Mouse (Mus musculus) forebrain, embryonic 16.5 days (tissue): ENCODE data around the gene Snrpg. TPM values are rescaled to one million over a fixed set of nuclear protein-coding genes. Genes with fewer than 3 reads are reported as not detected.

ENCODE experiments used
- polyA plus RNA-seq: library from polyadenylated mRNA; unstranded; fragments of >200 nt; fragmentation: Nextera tagmentation; extraction: Ambion mirVana; gene quantifications from 2 replicates; pipeline ENCODE4 v1.2.1, GENCODE M21; 2015

The Snrpg gene
- polyA plus RNA-seq, 1 experiment from 2014 or later, result 420 TPM

Other genes with a start within 250 kb of the Snrpg start
- gene Tgfa, start 176.1 kb upstream of the Snrpg start, polyA plus RNA-seq, result 14.6 and 19.7 TPM in 2 replicates
- 128 TPM in 2 replicates for gene Fam136a, start 5.7 kb upstream of the Snrpg start, polyA plus RNA-seq
- gene Pcyox1, start 25.9 kb downstream of the Snrpg start, polyA plus RNA-seq, result 104 and 119 TPM in 2 replicates
- 370 and 414 TPM in 2 replicates for gene Tia1, start 32.9 kb downstream of the Snrpg start, polyA plus RNA-seq
- not detected in 2 replicates for gene Gm44790, start 55.4 kb downstream of the Snrpg start, polyA plus RNA-seq
- 34.2 and 36.0 TPM in 2 replicates for gene C87436, start 67.1 kb downstream of the Snrpg start, polyA plus RNA-seq
- gene Pcbp1, start 155.0 kb downstream of the Snrpg start, polyA plus RNA-seq, result 256 and 326 TPM in 2 replicates